Mouse (Mus musculus) hindbrain, embryonic 13.5 days (tissue): ENCODE measurements around the gene Hgd. TPM values are rescaled to one million over a fixed set of nuclear protein-coding genes. Genes with fewer than 3 reads are reported as not detected.

Source experiments
- polyA plus RNA-seq: library from polyadenylated mRNA; unstranded; fragments of >200 nt; fragmentation: Nextera tagmentation; extraction: Ambion mirVana; gene quantifications from 2 replicates; pipeline ENCODE4 v1.2.1, GENCODE M21; 2015

Hgd gene
- polyA plus RNA-seq, 1 experiment from 2014 or later = 0.22 TPM

Other genes starting within 250 kb of the Hgd start
- 12.7 and 14.2 TPM in 2 replicates for gene Stxbp5l, start 195.2 kb upstream of the Hgd start, polyA plus RNA-seq
- 33.6 and 33.7 TPM in 2 replicates for gene Gtf2e1, start 40.4 kb upstream of the Hgd start, polyA plus RNA-seq
- 20.5 and 22.9 TPM in 2 replicates for gene Rabl3, start 40.3 kb upstream of the Hgd start, polyA plus RNA-seq
- gene Ndufb4, start 74.3 kb downstream of the Hgd start, polyA plus RNA-seq = 63.0 and 67.1 TPM in 2 replicates
- 126 and 133 TPM in 2 replicates for gene Fstl1, start 196.7 kb downstream of the Hgd start, polyA plus RNA-seq